In genomic region chr2:153186176-153186591, GRCm38 (mm10) we compare ENCODE assay signal across 9 mouse cellular contexts. TPM values are rescaled to one million over a fixed set of nuclear protein-coding genes. Genes with fewer than 3 reads are reported as not detected.
A peak's percentile ranks its signal among the peaks of the same experiment; 100 is the strongest.
DNase-seq lines count a peak whose midpoint lies in the region; ATAC-seq and TF ChIP-seq lines count a peak whose summit lies in the region.
"Had no signal": no experiment of that assay in that cellular context is flagged by ENCODE, and none has a peak within 500 bp of the region (broad histone marks: within the 10 kb centered on the region; RNA-seq: fewer than 3 reads in every experiment).

No protein-coding gene starts in this region.

- intact Hi-C loops in gastrocnemius, postnatal 14 days (cut with DNase I; ENCODE audit: low total_unique reads) = no loop called here

- no peak for ATAC-seq in inflammation-experienced regulatory T-cells, adult 6 months
- ATAC-seq: Patski had no signal

- TF ChIP-seq CTCF in layer of hippocampus, adult 2 months (conservative IDR thresholded peaks at IDR 0.05) = no peak

- no peak overlapping the region for H3K27ac ChIP-seq in layer of hippocampus, adult 2 months

- DNase-seq in heart, adult 11 months = peak; percentile 89
- DNase-seq in heart, adult 9 months (ENCODE audit: low spot score in 2 of 2) = no peak
- DNase-seq in right cerebral cortex, adult 2 months (ENCODE audit: low spot score in 2 of 2) = peak; percentile 25 to 51
- no peak for DNase-seq in right cerebral cortex, postnatal 14 days
- peak; percentile 68 to 80 for DNase-seq in layer of hippocampus, adult 2 months (ENCODE audit: low spot score in 2 of 2)
- DNase-seq in gastrocnemius, postnatal 14 days = no peak
- DNase-seq in cerebellum, adult 11 months = no peak

- no peak overlapping the region for H3K4me3 ChIP-seq in layer of hippocampus, adult 2 months

RNA-seq across cellular contexts. Expression of gene Tm9sf4, which starts 25.1 kb away (rescaled TPM):
- total RNA-seq in layer of hippocampus, adult 2 months (2021) = 100 to 1,000 TPM in 1 of 2 experiments, 10 to 100 TPM in 1; 96.8 to 101 TPM
- 10 to 100 TPM; 31.2 to 49.1 (median 47.2) TPM for polyA plus RNA-seq in inflammation-experienced regulatory T-cells, adult 6 months (2017; shearing (Covaris generic))
- 10 to 100 TPM; 38.2 to 41.7 TPM for total RNA-seq in gastrocnemius, postnatal 14 days (2021)

RNA-seq across cellular contexts. Expression of gene Tspyl3, which starts 39.1 kb away (rescaled TPM):
- 10 to 100 TPM; 20.6 to 22.5 TPM for total RNA-seq in layer of hippocampus, adult 2 months (2021)
- polyA plus RNA-seq in inflammation-experienced regulatory T-cells, adult 6 months (2017; shearing (Covaris generic)) = 10 to 100 TPM; 23.3 to 25.2 (median 25.1) TPM
- 1 to 10 TPM; 1.7 to 1.8 TPM for total RNA-seq in gastrocnemius, postnatal 14 days (2021)

RNA-seq across cellular contexts. Expression of gene Plagl2, which starts 55.0 kb away (rescaled TPM):
- total RNA-seq in layer of hippocampus, adult 2 months (2021) = 1 to 10 TPM; 5.5 to 5.8 TPM
- 10 to 100 TPM; 18.9 to 24.1 (median 21.5) TPM for polyA plus RNA-seq in inflammation-experienced regulatory T-cells, adult 6 months (2017; shearing (Covaris generic))
- 1 to 10 TPM; 3.5 to 5.8 TPM for total RNA-seq in gastrocnemius, postnatal 14 days (2021)

RNA-seq across cellular contexts. Expression of gene Pofut1, which starts 55.1 kb away (rescaled TPM):
- 10 to 100 TPM; 16.6 to 19.4 TPM for total RNA-seq in layer of hippocampus, adult 2 months (2021)
- 10 to 100 TPM in 1 of 3 experiments, 1 to 10 TPM in 2; 6.2 to 13.5 (median 9.4) TPM for polyA plus RNA-seq in inflammation-experienced regulatory T-cells, adult 6 months (2017; shearing (Covaris generic))
- total RNA-seq in gastrocnemius, postnatal 14 days (2021) = 10 to 100 TPM; 13.9 to 16.2 TPM

Comparison
In these comparisons a context has a peak if more than half of its experiments do, and no peak if none do; other contexts are left out.
1. DNase-seq: peak in heart, adult 11 months (single experiment), right cerebral cortex, adult 2 months (2 of 2) and layer of hippocampus, adult 2 months (2 of 2); none in heart, adult 9 months (0 of 2), right cerebral cortex, postnatal 14 days (single experiment), gastrocnemius, postnatal 14 days (single experiment) and cerebellum, adult 11 months (single experiment).
2. RNA of gene Tspyl3, which starts 39.1 kb away (total RNA-seq): 20.6 to 22.5 TPM in layer of hippocampus, adult 2 months; 1.7 to 1.8 TPM in gastrocnemius, postnatal 14 days; every median in the first group is over 4 times any median in the second.